Comparison of ENCODE assay signal across 21 mouse cellular contexts in genomic region chr1:13856998-13857397, GRCm38 (mm10).
DNase-seq lines count a peak whose midpoint lies in the region; TF ChIP-seq lines count a peak whose summit lies in the region.
"Had no signal": no experiment of that assay in that cellular context is flagged by ENCODE, and none has a peak within 500 bp of the region (broad histone marks: within the 10 kb centered on the region; RNA-seq: fewer than 3 reads in every experiment).

No protein-coding gene starts in this region.

- H3K4me3 ChIP-seq in myocyte = no peak overlapping the region
- no peak overlapping the region for H3K4me3 ChIP-seq in layer of hippocampus, adult 2 months

- TF ChIP-seq CTCF in layer of hippocampus, adult 2 months (conservative IDR thresholded peaks at IDR 0.05) = no peak

- H3ac ChIP-seq in myocyte (ENCODE audit: control insufficient read depth, insufficient read length) = no peak overlapping the region

- DNase-seq in MN1 (ENCODE audit: low spot score) (peak; percentile 54), NIH3T3 (ENCODE audit: low read depth) (peak; percentile 5)
- no peak for DNase-seq in layer of hippocampus, adult 2 months (ENCODE audit: low spot score in 2 of 2)
- no peak for DNase-seq in kidney, postnatal 10 days
- DNase-seq in ovary, postnatal 10 days (ENCODE audit: low spot score) = no peak
- DNase-seq: adrenal gland, adult 2 months; adrenal gland, adult 8-10 months; adrenal gland, postnatal 10 days; adrenal gland, postnatal 14 days; adrenal gland, postnatal 25 days; adrenal gland, postnatal 36 days; B cell, adult 2 months; cerebellum, adult 11 months; cerebellum, adult 11-12 months; cerebellum, adult 18-20 months; cerebellum, adult 2 months; cerebellum, adult 8-10 months had no signal

- H3K36me3 ChIP-seq in myocyte (ENCODE audit: control insufficient read depth, insufficient read depth) = no peaks in the 10 kb centered on the region
- H3K36me3 ChIP-seq: G1E had no signal

- H3K79me2 ChIP-seq in myocyte (ENCODE audit: control insufficient read depth, insufficient read depth) = no peaks in the 10 kb centered on the region

- no peaks in the 10 kb centered on the region for H3K27me3 ChIP-seq in myocyte (ENCODE audit: control insufficient read depth, insufficient read depth, insufficient read length)
- H3K27me3 ChIP-seq: CH12.LX, Patski had no signal

- no peak for TF ChIP-seq POLR2A in myocyte (IDR thresholded peaks at IDR 0.05; ENCODE audit: insufficient read length, low read depth)

- no peak overlapping the region for H3K4me2 ChIP-seq in myocyte (ENCODE audit: low read depth)

- no peak overlapping the region for H3K27ac ChIP-seq in layer of hippocampus, adult 2 months

TF ChIP-seq in myocyte, 11 proteins besides CTCF, POLR2A, EP300 and RAD21:
- TF ChIP-seq USF1 (IDR thresholded peaks at IDR 0.05; ENCODE audit: low read depth) = no peak
- TF ChIP-seq CEBPB (IDR thresholded peaks at IDR 0.05; ENCODE audit: insufficient read depth, poor library complexity, severe bottlenecking) = peak; percentile 80; the same call in 1 of the 2 replicates
TF ChIP-seq in myocyte: peak in this region for 1.

Comparison
In these comparisons a context has a peak if more than half of its experiments do, and no peak if none do; other contexts are left out.
1. DNase-seq: peak in MN1 (single experiment) and NIH3T3 (single experiment); none in layer of hippocampus, adult 2 months (0 of 2), kidney, postnatal 10 days (single experiment) and ovary, postnatal 10 days (single experiment).